In the genomic region with DNA sequence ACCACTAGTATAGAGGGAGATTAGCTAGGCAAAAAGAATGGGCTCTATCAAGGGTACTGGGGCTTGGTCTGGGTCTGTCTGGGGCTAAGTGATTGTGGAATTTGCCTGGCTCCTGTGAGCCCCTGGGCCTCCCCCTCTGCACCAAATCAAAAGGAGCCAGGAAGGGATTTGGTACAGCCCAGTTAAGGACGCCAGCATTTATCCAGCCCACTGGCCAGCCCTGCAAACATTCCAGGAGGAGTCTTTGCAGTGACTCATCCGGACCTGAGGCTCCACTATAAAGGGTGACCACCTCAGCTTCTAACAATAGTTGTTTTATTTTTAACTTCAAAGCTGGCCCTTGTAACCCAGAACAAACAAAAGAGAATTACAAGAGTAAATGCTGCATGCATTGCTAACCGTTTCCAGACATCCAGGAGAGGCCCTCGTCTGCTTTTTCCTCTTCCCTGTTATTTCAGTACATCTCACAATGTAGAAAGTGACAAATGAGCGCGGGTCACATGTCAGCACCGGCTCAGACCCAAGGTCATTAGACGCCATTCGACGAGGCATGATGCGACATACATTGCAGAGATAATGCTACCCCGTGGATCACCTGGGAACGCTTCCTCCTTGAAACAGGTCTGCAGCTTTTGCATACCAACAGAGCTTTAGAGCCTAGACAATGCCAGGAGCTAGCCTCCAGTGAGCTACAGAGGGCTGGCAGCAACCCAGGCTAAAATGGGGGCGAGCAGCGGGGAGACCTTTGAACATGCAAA, we compare ENCODE assay signal across 9 mouse cellular contexts.
DNase-seq lines count a peak whose midpoint lies in the region; ATAC-seq and TF ChIP-seq lines count a peak whose summit lies in the region.
"Had no signal": no experiment of that assay in that cellular context is flagged by ENCODE, and none has a peak within 500 bp of the region (broad histone marks: within the 10 kb centered on the region; RNA-seq: fewer than 3 reads in every experiment).

No protein-coding gene starts in this region.

- 0 out of 2 replicates have a peak overlapping the region, but pooled peaks have one; percentile 5 for H3K9ac ChIP-seq in heart, embryonic 14.5 days (ENCODE audit: low read length)
- H3K9ac ChIP-seq: liver, embryonic 14.5 days had no signal

- H3K4me1 ChIP-seq in heart, embryonic 14.5 days (ENCODE audit: control insufficient read depth in 2 of 2, insufficient read depth in 2 of 2, low read length in 2 of 2): peaks cover 7 to 19% of the 10 kb centered on the region in 2 experiments
- peaks cover 7% of the 10 kb centered on the region for H3K4me1 ChIP-seq in olfactory bulb, adult 2 months (ENCODE audit: control insufficient read depth, insufficient read depth, low read length)

- TF ChIP-seq POLR2A in olfactory bulb, adult 2 months (IDR thresholded peaks at IDR 0.05; ENCODE audit: insufficient read depth, low read depth, low read length): no peak

- peak overlapping the region; percentile 92 to 99 for H3K27ac ChIP-seq in heart, embryonic 14.5 days (replicated peaks in 1 of 2; ENCODE audit: control insufficient read depth in 1 of 2, insufficient read depth in 1 of 2, low read depth in 2 of 2, low read length in 2 of 2)
- H3K27ac ChIP-seq in olfactory bulb, adult 2 months (ENCODE audit: insufficient read depth, low read depth, low read length): peak overlapping the region; percentile 25; the same call in 1 of the 2 replicates
- H3K27ac ChIP-seq: liver, embryonic 14.5 days had no signal

- H3K36me3 ChIP-seq in heart, embryonic 14.5 days (ENCODE audit: control insufficient read depth, insufficient read depth, low read length): no peaks in the 10 kb centered on the region

- H3K9me3 ChIP-seq in heart, embryonic 14.5 days (ENCODE audit: control insufficient read depth, low read length): no peaks in the 10 kb centered on the region

- DNase-seq in adrenal gland, adult (ENCODE audit: inconsistent age in 2 of 2, low spot score in 1 of 2): peak; percentile 40 to 78
- DNase-seq in adrenal gland, postnatal 4 days (ENCODE audit: low spot score in 2 of 2): no peak
- peak; percentile 27 for DNase-seq in lung, postnatal 10 days
- no peak for DNase-seq in lung, postnatal 14 days
- DNase-seq in spleen, adult 12 weeks (ENCODE audit: low spot score): no peak
- DNase-seq in frontal cortex, adult 2 months (ENCODE audit: extremely low spot score in 1 of 2, low spot score in 1 of 2): no peak

- H3K4me2 ChIP-seq in heart, embryonic 14.5 days (ENCODE audit: low read length): peak overlapping the region; percentile 39

- WGBS in heart, embryonic 14.5 days: 19% methylated on average over 15 of the region's 15 CpGs
- 55% methylated on average over 15 of the region's 15 CpGs for WGBS in olfactory bulb, adult 2 months

- TF ChIP-seq CTCF in olfactory bulb, adult 2 months (IDR thresholded peaks at IDR 0.05; ENCODE audit: insufficient read depth, low read depth, low read length): no peak

- peak; percentile 80 for ATAC-seq in heart, embryonic 14.5 days (ENCODE audit: insufficient number of reproducible peaks, insufficient read depth, low FRiP score, low read depth)

- H3K27me3 ChIP-seq in heart, embryonic 14.5 days (ENCODE audit: control insufficient read depth, insufficient read depth, low read length): no peaks in the 10 kb centered on the region

- H3K4me3 ChIP-seq in heart, embryonic 14.5 days (ENCODE audit: control insufficient read depth in 1 of 2, insufficient read depth in 1 of 2, low read depth in 1 of 2, low read length in 2 of 2): no peak overlapping the region; a peak in 1 of 4 replicates
- no peak overlapping the region for H3K4me3 ChIP-seq in olfactory bulb, adult 2 months (ENCODE audit: insufficient read depth, low read depth, low read length)

Comparison
In these comparisons a context has a peak if more than half of its experiments do, and no peak if none do; other contexts are left out.
1. DNase-seq: peak in adrenal gland, adult (2 of 2) and lung, postnatal 10 days (single experiment); none in adrenal gland, postnatal 4 days (0 of 2), lung, postnatal 14 days (single experiment), spleen, adult 12 weeks (single experiment) and frontal cortex, adult 2 months (0 of 2).